Mouse (Mus musculus) megakaryocyte, embryonic 14.5 days (primary cell): ENCODE data around the gene Ccdc32.

Experiments used
- FLI1 ChIP-seq: IDR thresholded peaks from 2 replicates; pipeline ENCODE4 v1.6.1; 2012; ENCODE audit warnings: low read length, inconsistent platforms, mixed read lengths
- GATA1 ChIP-seq: IDR thresholded peaks from 3 replicates; pipeline ENCODE4 v1.6.1; 2012; ENCODE audit warnings: mixed read lengths, low read length, inconsistent platforms, borderline replicate concordance

- TF ChIP-seq FLI1 (no peak), GATA1 (no peak)
These were observed 17.7 kb upstream of the Ccdc32 start, which contains the start of gene Knl1 for GRCm38 (mm10) chr2:119046649-119047611.
